Mouse (Mus musculus) liver, embryonic 14.5 days (tissue): ENCODE measurements around the gene Ddx24.

Experiments
- CTCF ChIP-seq: IDR thresholded peaks from 2 replicates; pipeline ENCODE4 v1.5.1; 2016; ENCODE audit warnings: antibody characterized with exemption, low read depth, control low read depth
- EP300 ChIP-seq: IDR thresholded peaks from 2 replicates; pipeline ENCODE4 v1.6.1; 2016; ENCODE audit warnings: antibody characterized with exemption, low read depth

DNA sequence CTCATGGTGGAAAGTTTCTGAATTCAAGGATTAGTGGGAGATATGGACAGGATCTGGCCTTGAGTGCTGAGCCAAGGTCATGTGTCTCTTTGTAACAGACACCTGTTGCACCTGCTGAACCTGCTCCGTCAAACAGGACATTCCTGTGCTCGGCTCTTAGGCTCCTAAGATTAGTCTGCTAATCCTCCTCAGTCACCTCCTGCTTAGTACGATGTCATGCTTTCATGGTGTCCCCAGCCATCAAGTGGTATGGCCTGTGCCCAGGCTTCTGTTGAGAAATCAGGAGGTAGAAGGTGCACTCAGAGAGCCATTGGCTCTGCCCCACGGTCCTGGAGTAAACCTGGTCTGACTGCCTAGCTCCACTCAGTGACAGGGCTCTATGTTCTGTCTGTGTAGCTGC is 54.8 kb downstream of the Ddx24 start:
- no peak for TF ChIP-seq CTCF
- TF ChIP-seq EP300: no peak
